In the genomic region with DNA sequence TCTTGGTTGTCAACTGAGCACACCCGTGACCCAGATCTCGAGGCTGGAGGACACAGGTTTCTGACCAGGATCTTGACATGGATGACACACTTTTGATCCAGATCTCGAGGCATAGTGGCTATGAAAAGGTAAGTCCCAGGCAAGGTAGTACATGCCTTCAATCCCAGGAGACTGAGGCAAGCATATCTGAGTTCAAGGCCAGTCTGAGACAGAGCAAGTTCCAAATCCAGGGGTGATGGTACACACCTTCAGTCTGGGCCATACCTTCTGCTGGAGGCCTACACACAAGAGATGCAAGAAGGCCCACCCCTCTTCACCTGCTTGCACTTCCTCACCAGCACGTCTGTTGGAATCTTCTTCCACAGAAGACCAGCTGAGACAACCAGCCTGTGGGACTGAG, we compare ENCODE assay signal across 27 mouse cellular contexts.
"Had no signal": no experiment of that assay in that cellular context is flagged by ENCODE, and none has a peak within 500 bp of the region (broad histone marks: within the 10 kb centered on the region; RNA-seq: fewer than 3 reads in every experiment).

No protein-coding gene starts in this region.

- H3K4me2 ChIP-seq: embryonic facial prominence, embryonic 13.5 days; embryonic facial prominence, embryonic 15.5 days; forebrain, embryonic 12.5 days; forebrain, embryonic 13.5 days; forebrain, embryonic 15.5 days had no signal

- H3K36me3 ChIP-seq: embryonic facial prominence, embryonic 15.5 days; forebrain, embryonic 12.5 days; forebrain, embryonic 15.5 days had no signal

- DNase-seq: cerebellum, adult 18-20 months; cerebellum, adult 2 months; cerebellum, adult 8-10 months; cerebellum, adult 9-10 months; cerebellum, adult 9-11 months; cerebellum, postnatal 10 days; cerebellum, postnatal 14 days; cerebellum, postnatal 25 days; cerebellum, postnatal 36 days; embryo, embryonic 11 days; forebrain, postnatal 0 days; gastrocnemius, adult 2 months; gastrocnemius, postnatal 10 days; gastrocnemius, postnatal 14 days; gastrocnemius, postnatal 25 days; gastrocnemius, postnatal 36 days; heart, adult 18-20 months; heart, adult 2 months had no signal

- H3K4me1 ChIP-seq: forebrain, embryonic 12.5 days; forebrain, embryonic 15.5 days had no signal

- H3K4me3 ChIP-seq: embryonic facial prominence, embryonic 13.5 days; embryonic facial prominence, embryonic 15.5 days; erythroblast, embryonic 14.5 days; forebrain, embryonic 10.5 days; forebrain, embryonic 12.5 days; forebrain, embryonic 13.5 days; forebrain, embryonic 15.5 days; gastrocnemius, adult 2 months; heart, adult 2 months had no signal

- H3K9me3 ChIP-seq: embryonic facial prominence, embryonic 13.5 days; embryonic facial prominence, embryonic 15.5 days; forebrain, embryonic 10.5 days; forebrain, embryonic 12.5 days; forebrain, embryonic 13.5 days; forebrain, embryonic 15.5 days had no signal

- H3K27ac ChIP-seq: embryonic facial prominence, embryonic 13.5 days; embryonic facial prominence, embryonic 15.5 days; forebrain, embryonic 10.5 days; forebrain, embryonic 12.5 days; forebrain, embryonic 13.5 days; forebrain, embryonic 15.5 days; gastrocnemius, adult 2 months; heart, adult 2 months had no signal

- ATAC-seq: forebrain, embryonic 13.5 days; forebrain, embryonic 14.5 days; forebrain, embryonic 15.5 days; forebrain, embryonic 16.5 days; forebrain, postnatal 0 days had no signal

- H3K27me3 ChIP-seq: embryonic facial prominence, embryonic 13.5 days; embryonic facial prominence, embryonic 15.5 days; forebrain, embryonic 12.5 days; forebrain, embryonic 13.5 days; forebrain, embryonic 15.5 days had no signal

- H3K9ac ChIP-seq: embryonic facial prominence, embryonic 13.5 days; embryonic facial prominence, embryonic 15.5 days; forebrain, embryonic 12.5 days; forebrain, embryonic 13.5 days; forebrain, embryonic 15.5 days; forebrain, postnatal 0 days had no signal
